ENCODE assay signal across 23 mouse cellular contexts in the genomic region with DNA sequence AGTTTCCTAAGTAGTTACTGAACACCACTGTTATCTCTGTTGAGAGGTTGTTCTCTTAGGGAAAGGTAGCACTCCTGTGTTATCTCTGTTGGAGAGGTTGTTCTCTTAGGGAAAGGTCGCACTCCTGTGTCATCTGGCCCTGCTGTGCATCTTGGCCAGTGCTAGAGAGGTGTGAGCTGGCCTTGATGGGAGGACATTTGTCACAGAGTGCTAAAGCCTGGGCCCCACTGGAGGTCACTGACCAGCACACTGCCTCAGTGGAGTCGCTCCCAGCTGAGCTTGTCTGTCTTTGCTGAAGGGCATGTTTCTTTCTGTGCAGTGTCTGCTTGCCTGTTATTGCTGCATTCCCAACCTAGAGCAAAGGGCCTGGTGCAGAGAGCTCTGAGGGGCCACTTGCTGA. TPM values are rescaled to one million over a fixed set of nuclear protein-coding genes. Genes with fewer than 3 reads are reported as not detected.
DNase-seq lines count a peak whose midpoint lies in the region; ATAC-seq lines count a peak whose summit lies in the region.
"Had no signal": no experiment of that assay in that cellular context is flagged by ENCODE, and none has a peak within 500 bp of the region (broad histone marks: within the 10 kb centered on the region; RNA-seq: fewer than 3 reads in every experiment).

No protein-coding gene starts in this region.

- no peak for ATAC-seq in heart, embryonic 12.5 days (ENCODE audit: insufficient number of reproducible peaks, low FRiP score)
- no peak for ATAC-seq in liver, embryonic 13.5 days (ENCODE audit: low read depth)
- ATAC-seq in liver, embryonic 11.5 days (replicated peaks; ENCODE audit: low FRiP score): no peak
- ATAC-seq: forebrain, postnatal 0 days; hindbrain, embryonic 16.5 days; intestine, embryonic 15.5 days; midbrain, embryonic 13.5 days had no signal

- H3K4me1 ChIP-seq in heart, embryonic 12.5 days (replicated peaks): peaks cover 66% of the 10 kb centered on the region
- H3K4me1 ChIP-seq in liver, embryonic 13.5 days (replicated peaks): peaks cover 44% of the 10 kb centered on the region
- peaks cover 26% of the 10 kb centered on the region for H3K4me1 ChIP-seq in liver, embryonic 11.5 days (replicated peaks; ENCODE audit: control insufficient read depth, insufficient read depth, low read length)

- 22% methylated on average over 2 of the region's 2 CpGs for WGBS in heart, embryonic 12.5 days
- WGBS in liver, embryonic 13.5 days (ENCODE audit: insufficient replicate concordance): 43% methylated on average over 2 of the region's 2 CpGs
- 54% methylated on average over 2 of the region's 2 CpGs for WGBS in liver, embryonic 11.5 days

- no peak overlapping the region for H3K9ac ChIP-seq in heart, embryonic 12.5 days
- peak overlapping the region; percentile 16; the same call in 1 of the 2 replicates for H3K9ac ChIP-seq in liver, embryonic 13.5 days
- no peak overlapping the region for H3K9ac ChIP-seq in liver, embryonic 11.5 days (ENCODE audit: low read depth, low read length)
- H3K9ac ChIP-seq: embryonic facial prominence, embryonic 12.5 days; forebrain, postnatal 0 days; intestine, embryonic 15.5 days; midbrain, embryonic 13.5 days; stomach, embryonic 15.5 days had no signal

- H3K4me3 ChIP-seq in heart, embryonic 12.5 days: no peak overlapping the region
- no peak overlapping the region for H3K4me3 ChIP-seq in liver, embryonic 13.5 days (replicated peaks)
- H3K4me3 ChIP-seq in liver, embryonic 11.5 days (ENCODE audit: low read depth, low read length): no peak overlapping the region
- H3K4me3 ChIP-seq: embryonic facial prominence, embryonic 12.5 days; hindbrain, embryonic 10.5 days; intestine, embryonic 15.5 days; limb, embryonic 10.5 days; midbrain, embryonic 13.5 days; stomach, embryonic 15.5 days had no signal

- H3K27me3 ChIP-seq in heart, embryonic 12.5 days (replicated peaks): no peaks in the 10 kb centered on the region
- no peaks in the 10 kb centered on the region for H3K27me3 ChIP-seq in liver, embryonic 13.5 days
- H3K27me3 ChIP-seq in liver, embryonic 11.5 days (replicated peaks; ENCODE audit: control insufficient read depth, insufficient read depth, low read length): no peaks in the 10 kb centered on the region
- H3K27me3 ChIP-seq: embryonic facial prominence, embryonic 12.5 days; intestine, embryonic 15.5 days; midbrain, embryonic 13.5 days; stomach, embryonic 15.5 days had no signal

- DNase-seq in adrenal gland, adult (ENCODE audit: inconsistent age in 2 of 2, low spot score in 1 of 2): peak; percentile 67 to 76
- DNase-seq in adrenal gland, adult 18-20 months (ENCODE audit: low spot score in 2 of 2): no peak
- DNase-seq in heart, postnatal 25 days (ENCODE audit: low spot score): no peak
- no peak for DNase-seq in liver, embryonic 13.5 days
- no peak for DNase-seq in liver, embryonic 11.5 days (ENCODE audit: low spot score)
- DNase-seq in c-Kit-positive CD71-positive TER-119-positive erythroid progenitor cells, embryonic 14.5 days (ENCODE audit: low spot score): no peak
- no peak for DNase-seq in thymus, postnatal 14 days
- DNase-seq: cerebellum, adult 18-20 months; cerebellum, postnatal 25 days; forebrain, postnatal 0 days; kidney, adult 8-10 months; kidney, postnatal 10 days; lung, adult 2 months; lung, postnatal 14 days; thymus, postnatal 4 days had no signal

- H3K36me3 ChIP-seq in heart, embryonic 12.5 days: peaks cover 22% of the 10 kb centered on the region
- H3K36me3 ChIP-seq in liver, embryonic 13.5 days: peaks cover 22% of the 10 kb centered on the region
- H3K36me3 ChIP-seq in liver, embryonic 11.5 days (ENCODE audit: control insufficient read depth, insufficient read depth, low read length): peaks cover 5% of the 10 kb centered on the region; the same call in 1 of the 2 replicates

- H3K4me2 ChIP-seq in heart, embryonic 12.5 days: 0 out of 2 replicates have a peak overlapping the region, but pooled peaks have one; percentile 8
- no peak overlapping the region for H3K4me2 ChIP-seq in liver, embryonic 13.5 days
- no peak overlapping the region for H3K4me2 ChIP-seq in liver, embryonic 11.5 days
- H3K4me2 ChIP-seq: embryonic facial prominence, embryonic 12.5 days; intestine, embryonic 15.5 days; midbrain, embryonic 13.5 days; stomach, embryonic 15.5 days had no signal

- intact Hi-C loops in heart, postnatal 25 days (cut with DNase I): no loop called here

- peak overlapping the region; percentile 73 for H3K27ac ChIP-seq in heart, embryonic 12.5 days (ENCODE audit: poor library complexity, severe bottlenecking)
- peak overlapping the region; percentile 21; the same call in 1 of the 2 replicates for H3K27ac ChIP-seq in liver, embryonic 13.5 days
- H3K27ac ChIP-seq in liver, embryonic 11.5 days (ENCODE audit: low read depth, low read length): no peak overlapping the region
- H3K27ac ChIP-seq: embryonic facial prominence, embryonic 12.5 days; hindbrain, embryonic 10.5 days; intestine, embryonic 15.5 days; limb, embryonic 10.5 days; midbrain, embryonic 13.5 days; stomach, embryonic 15.5 days had no signal

- H3K9me3 ChIP-seq in heart, embryonic 12.5 days (replicated peaks): no peaks in the 10 kb centered on the region
- no peaks in the 10 kb centered on the region for H3K9me3 ChIP-seq in liver, embryonic 13.5 days (replicated peaks)
- H3K9me3 ChIP-seq in liver, embryonic 11.5 days (ENCODE audit: control insufficient read depth, low read length): no peaks in the 10 kb centered on the region
- H3K9me3 ChIP-seq: embryonic facial prominence, embryonic 12.5 days; hindbrain, embryonic 10.5 days; intestine, embryonic 15.5 days; limb, embryonic 10.5 days; midbrain, embryonic 13.5 days; stomach, embryonic 15.5 days had no signal

RNA-seq across cellular contexts. Expression of gene 2810004N23Rik, which starts 4.2 kb away (rescaled TPM):
- total RNA-seq in adrenal gland, adult 18-20 months (2021): 10 to 100 TPM; 22.8 to 28.4 TPM
- 57.1 and 59.4 TPM in 2 replicates for polyA plus RNA-seq in heart, embryonic 12.5 days (2016; fragmentation: Nextera tagmentation; extraction: Ambion mirVana)
- total RNA-seq in heart, postnatal 25 days (2021): 10 to 100 TPM; 39.7 to 45.5 TPM
- polyA plus RNA-seq in liver, embryonic 13.5 days (2015; fragmentation: Nextera tagmentation; extraction: Ambion mirVana): 28.9 and 35.3 TPM in 2 replicates
- 65.7 and 71.5 TPM in 2 replicates for polyA plus RNA-seq in liver, embryonic 11.5 days (2014; fragmentation: Nextera tagmentation; extraction: Ambion mirVana)

RNA-seq across cellular contexts. Expression of gene Gnpat, which starts 4.3 kb away (rescaled TPM):
- 100 to 1,000 TPM in 1 of 2 experiments, 10 to 100 TPM in 1; 94.9 to 110 TPM for total RNA-seq in adrenal gland, adult 18-20 months (2021)
- 109 and 116 TPM in 2 replicates for polyA plus RNA-seq in heart, embryonic 12.5 days (2016; fragmentation: Nextera tagmentation; extraction: Ambion mirVana)
- 100 to 1,000 TPM; 168 to 181 TPM for total RNA-seq in heart, postnatal 25 days (2021)
- polyA plus RNA-seq in liver, embryonic 13.5 days (2015; fragmentation: Nextera tagmentation; extraction: Ambion mirVana): 47.3 and 53.9 TPM in 2 replicates
- polyA plus RNA-seq in liver, embryonic 11.5 days (2014; fragmentation: Nextera tagmentation; extraction: Ambion mirVana): 107 and 109 TPM in 2 replicates

RNA-seq across cellular contexts. Expression of gene Exoc8, which starts 30.4 kb away (rescaled TPM):
- total RNA-seq in adrenal gland, adult 18-20 months (2021): 10 to 100 TPM; 23.1 to 25.2 TPM
- polyA plus RNA-seq in heart, embryonic 12.5 days (2016; fragmentation: Nextera tagmentation; extraction: Ambion mirVana): 10.1 and 10.3 TPM in 2 replicates
- 10 to 100 TPM; 18.9 to 19.2 TPM for total RNA-seq in heart, postnatal 25 days (2021)
- 4.2 and 4.5 TPM in 2 replicates for polyA plus RNA-seq in liver, embryonic 13.5 days (2015; fragmentation: Nextera tagmentation; extraction: Ambion mirVana)
- polyA plus RNA-seq in liver, embryonic 11.5 days (2014; fragmentation: Nextera tagmentation; extraction: Ambion mirVana): 9.1 and 9.7 TPM in 2 replicates

RNA-seq across cellular contexts. Expression of gene Sprtn, which starts 30.6 kb away (rescaled TPM):
- 10 to 100 TPM; 18.9 to 19.3 TPM for total RNA-seq in adrenal gland, adult 18-20 months (2021)
- 10.4 and 10.9 TPM in 2 replicates for polyA plus RNA-seq in heart, embryonic 12.5 days (2016; fragmentation: Nextera tagmentation; extraction: Ambion mirVana)
- 10 to 100 TPM in 1 of 2 experiments, 1 to 10 TPM in 1; 9.5 to 12.2 TPM for total RNA-seq in heart, postnatal 25 days (2021)
- polyA plus RNA-seq in liver, embryonic 13.5 days (2015; fragmentation: Nextera tagmentation; extraction: Ambion mirVana): 6.1 and 7.5 TPM in 2 replicates
- polyA plus RNA-seq in liver, embryonic 11.5 days (2014; fragmentation: Nextera tagmentation; extraction: Ambion mirVana): 11.5 and 13.2 TPM in 2 replicates

Comparison
In these comparisons a context has a peak if more than half of its experiments do, and no peak if none do; other contexts are left out.
1. DNase-seq: peak in adrenal gland, adult (2 of 2); none in adrenal gland, adult 18-20 months (0 of 2), heart, postnatal 25 days (single experiment), liver, embryonic 13.5 days (single experiment), liver, embryonic 11.5 days (single experiment), c-Kit-positive CD71-positive TER-119-positive erythroid progenitor cells, embryonic 14.5 days (single experiment) and thymus, postnatal 14 days (single experiment).